Mouse (Mus musculus) heart, embryonic 14.5 days (tissue): ENCODE measurements around the gene Pard3b. TPM values are rescaled to one million over a fixed set of nuclear protein-coding genes. Genes with fewer than 3 reads are reported as not detected.

Experiments
- ATAC-seq: fragments of 200-750 bp; cut with Nextera tagmentation; 2 replicates; pipeline ENCODE4 v1.8.0; 2017; ENCODE audit warnings: low read depth, moderate TSS enrichment; ENCODE audit not compliant: insufficient number of reproducible peaks, insufficient read depth, low FRiP score
- H3K27ac ChIP-seq, 2 experiments: fragments of 200-500 bp in 1 of 2; fragments of 300-500 bp in 1 of 2; sonication (generic) in 1 of 2; replicated peaks in 1 of 2; 2 replicates each; pipeline ENCODE4 v1.5.1; 2012 to 2014; ENCODE audit warnings: low read depth in 2 of 2, low read length in 2 of 2, control low read depth in 1 of 2, mild to moderate bottlenecking in 1 of 2, mixed read lengths in 1 of 2; ENCODE audit not compliant: control insufficient read depth in 1 of 2, insufficient read depth in 1 of 2
- H3K27me3 ChIP-seq: fragments of 300-500 bp; sonication (generic); 2 replicates; pipeline ENCODE4 v1.6.1; 2014; ENCODE audit warnings: mild to moderate bottlenecking, low read length, control low read depth; ENCODE audit not compliant: control insufficient read depth, insufficient read depth
- H3K36me3 ChIP-seq: fragments of 300-500 bp; sonication (generic); 2 replicates; pipeline ENCODE4 v1.6.1; 2014; ENCODE audit warnings: mild to moderate bottlenecking, control low read depth, low read length, mixed read lengths; ENCODE audit not compliant: control insufficient read depth, insufficient read depth
- H3K4me1 ChIP-seq, 2 experiments: fragments of 200-500 bp in 1 of 2; fragments of 300-500 bp in 1 of 2; sonication (generic) in 1 of 2; 2 replicates each; pipeline ENCODE4 v1.6.1; 2012 to 2014; ENCODE audit warnings: low read length in 2 of 2, control low read depth in 1 of 2, mixed read lengths in 1 of 2; ENCODE audit not compliant: control insufficient read depth in 2 of 2, insufficient read depth in 2 of 2
- H3K4me2 ChIP-seq: fragments of 300-500 bp; sonication (generic); 2 replicates; pipeline ENCODE4 v1.6.1; 2014; ENCODE audit warnings: mild to moderate bottlenecking, low read length
- H3K4me3 ChIP-seq, 2 experiments: fragments of 200-500 bp in 1 of 2; fragments of 300-500 bp in 1 of 2; sonication (generic) in 1 of 2; 2 replicates each; pipeline ENCODE4 v1.5.1; 2012 to 2014; ENCODE audit warnings: low read length in 2 of 2, mild to moderate bottlenecking in 2 of 2, control low read depth in 1 of 2, low read depth in 1 of 2, moderate library complexity in 1 of 2; ENCODE audit not compliant: control insufficient read depth in 1 of 2, insufficient read depth in 1 of 2
- H3K9ac ChIP-seq: fragments of 300-500 bp; sonication (generic); 2 replicates; pipeline ENCODE4 v1.6.1; 2014; ENCODE audit warnings: mild to moderate bottlenecking, low read length
- H3K9me3 ChIP-seq: fragments of 300-500 bp; sonication (generic); 2 replicates; pipeline ENCODE4 v1.6.1; 2016; ENCODE audit warnings: low read length, control low read depth; ENCODE audit not compliant: control insufficient read depth
- WGBS: fragments of 180-500 bp; shearing (Covaris S2); extraction: QIAGEN DNeasy Blood & Tissue Kit; methylation state at CpG from one replicate; pipeline ENCODE4 v1.1.7; 2014; 5-methylcytosine and 5-hydroxymethylcytosine counted together
- polyA plus RNA-seq: library from polyadenylated mRNA; unstranded; fragments of >200 nt; fragmentation: Nextera tagmentation; extraction: Ambion mirVana; gene quantifications from 2 replicates; pipeline ENCODE4 v1.2.1, GENCODE M21; 2014

The Pard3b gene
- polyA plus RNA-seq, 1 experiment from 2014 or later: 17.1 TPM

DNA sequence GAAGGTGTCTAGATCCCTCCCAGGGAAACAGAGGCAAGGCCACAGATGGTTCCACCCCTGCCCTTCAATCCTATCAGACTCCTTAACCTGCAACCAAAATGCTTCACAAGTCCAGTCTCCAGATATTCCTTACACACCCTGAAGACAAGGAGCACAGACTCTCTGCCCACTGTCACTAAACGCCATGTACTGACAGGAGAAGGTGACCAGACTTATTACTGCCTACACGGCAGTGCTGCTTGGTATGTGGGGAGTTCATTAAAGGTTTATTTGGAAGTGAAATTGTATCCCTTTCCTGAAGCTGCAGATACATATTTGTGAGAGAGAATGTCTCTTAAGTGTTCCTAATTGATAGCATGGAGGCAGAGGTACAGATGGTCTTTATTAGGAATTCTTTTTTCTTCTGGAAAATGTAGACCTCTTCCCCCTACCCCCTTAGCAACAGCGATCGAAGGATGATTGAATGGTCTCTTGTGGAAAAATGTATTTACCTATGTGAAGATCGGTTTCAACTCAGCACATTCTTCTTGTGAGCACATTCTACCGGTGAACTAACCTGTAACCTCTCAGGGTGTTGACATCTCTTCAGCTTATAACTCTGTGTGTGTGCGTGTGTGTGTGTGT is 735.9 kb downstream of the Pard3b start:
- no peak for ATAC-seq
- no peak overlapping the region for H3K27ac ChIP-seq
- peaks cover 4 to 10% of the 10 kb centered on the region in 2 experiments; a peak in 2 of 4 replicates for H3K4me1 ChIP-seq

DNA sequence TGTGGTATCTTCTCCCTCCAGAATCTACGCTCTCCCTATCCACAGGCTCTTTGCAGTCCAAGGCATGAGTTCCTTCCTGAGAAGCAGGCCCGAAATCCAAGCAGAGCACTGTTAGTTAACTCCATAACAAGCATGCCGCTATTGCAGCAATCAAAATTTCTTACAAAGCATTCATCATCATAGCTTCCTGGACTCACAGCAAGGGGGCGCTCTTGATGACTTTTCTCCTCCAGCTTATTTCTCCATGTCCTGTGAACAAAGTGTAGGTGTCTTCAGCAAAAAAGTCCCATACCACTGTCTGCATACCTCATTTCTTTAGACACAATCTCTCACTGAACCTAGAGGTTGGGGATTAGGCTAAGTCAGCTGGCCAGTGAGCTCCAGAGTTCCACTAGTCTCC is 739.7 kb downstream of the Pard3b start:
- no peak overlapping the region for H3K27ac ChIP-seq
- no peak for ATAC-seq
- H3K9ac ChIP-seq: no peak overlapping the region
- H3K4me1 ChIP-seq: peaks cover 11 to 18% of the 10 kb centered on the region in 2 experiments
- no peak overlapping the region for H3K4me3 ChIP-seq
- H3K27me3 ChIP-seq: no peaks in the 10 kb centered on the region
- peaks cover 4% of the 10 kb centered on the region; the same call in 1 of the 2 replicates for H3K9me3 ChIP-seq
- WGBS: 85% methylated on average over 4 of the region's 4 CpGs
- no peak overlapping the region for H3K4me2 ChIP-seq
- no peaks in the 10 kb centered on the region for H3K36me3 ChIP-seq

More for the DNA sequence above, 735.9 kb downstream of the Pard3b start:
- Histone ChIP-seq H3K9me3 (peaks cover 4% of the 10 kb centered on the region; the same call in 1 of the 2 replicates), H3K36me3 (no peaks in the 10 kb centered on the region), H3K9ac (no peak overlapping the region), H3K27me3 (no peaks in the 10 kb centered on the region), H3K4me3 (no peak overlapping the region), H3K4me2 (no peak overlapping the region)
- WGBS: 66% methylated on average over 7 of the region's 7 CpGs

DNA sequence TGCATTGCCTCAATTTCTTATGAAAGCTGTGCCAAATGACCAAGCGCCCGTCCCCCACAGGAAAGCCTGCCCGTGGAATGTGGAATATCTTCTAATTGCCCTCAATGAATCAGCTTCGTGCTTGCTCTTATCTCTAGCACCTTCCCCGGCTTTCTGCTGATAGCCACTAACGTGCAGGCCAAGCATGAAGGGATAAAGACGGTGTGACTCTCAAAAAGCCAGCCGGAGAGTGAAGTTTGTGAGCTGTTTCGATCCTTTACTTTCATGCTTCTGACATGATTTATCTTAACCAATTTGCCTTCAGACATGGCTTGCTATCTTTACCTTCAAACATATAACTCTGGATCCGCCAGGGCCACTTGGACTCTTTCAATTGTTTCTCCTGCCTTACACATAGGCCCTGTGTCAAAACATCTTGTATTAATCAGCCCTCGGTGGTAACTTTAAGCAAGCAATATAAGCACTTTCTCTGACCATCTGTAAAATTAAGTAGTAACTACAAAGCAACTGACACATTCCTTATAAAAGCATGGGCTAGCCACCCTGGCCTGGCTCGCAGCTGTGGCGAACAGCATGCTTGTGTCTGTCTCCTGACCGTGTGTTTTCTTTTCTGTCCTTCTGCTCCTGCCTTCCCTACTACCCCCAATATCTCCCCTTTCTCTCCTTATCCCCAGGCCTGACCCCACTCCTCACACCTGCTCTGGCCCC is 744.3 kb downstream of the Pard3b start:
- ATAC-seq: no peak
- H3K4me1 ChIP-seq: peaks cover 8 to 9% of the 10 kb centered on the region in 2 experiments
- H3K4me2 ChIP-seq: peak overlapping the region; percentile 31; the same call in 1 of the 2 replicates
- WGBS: 15% methylated on average over 14 of the region's 14 CpGs
- H3K4me3 ChIP-seq: no peak overlapping the region
- H3K36me3 ChIP-seq: no peaks in the 10 kb centered on the region
- no peaks in the 10 kb centered on the region for H3K27me3 ChIP-seq
- peaks cover 4% of the 10 kb centered on the region for H3K9me3 ChIP-seq
- H3K27ac ChIP-seq: no peak overlapping the region
- H3K9ac ChIP-seq: no peak overlapping the region

GRCm38 (mm10) chr1:62384241-62384640 is 745.6 kb downstream of the Pard3b start:
- 84% methylated on average over 1 of the region's 1 CpGs for WGBS
- Histone ChIP-seq H3K4me2 (no peak overlapping the region), H3K4me3 (no peak overlapping the region), H3K36me3 (no peaks in the 10 kb centered on the region), H3K9ac (no peak overlapping the region), H3K9me3 (no peaks in the 10 kb centered on the region; the same call in 1 of the 2 replicates), H3K27me3 (no peaks in the 10 kb centered on the region), H3K4me1 (peaks cover 8 to 9% of the 10 kb centered on the region in 2 experiments), H3K27ac (no peak overlapping the region)
- ATAC-seq: no peak

DNA sequence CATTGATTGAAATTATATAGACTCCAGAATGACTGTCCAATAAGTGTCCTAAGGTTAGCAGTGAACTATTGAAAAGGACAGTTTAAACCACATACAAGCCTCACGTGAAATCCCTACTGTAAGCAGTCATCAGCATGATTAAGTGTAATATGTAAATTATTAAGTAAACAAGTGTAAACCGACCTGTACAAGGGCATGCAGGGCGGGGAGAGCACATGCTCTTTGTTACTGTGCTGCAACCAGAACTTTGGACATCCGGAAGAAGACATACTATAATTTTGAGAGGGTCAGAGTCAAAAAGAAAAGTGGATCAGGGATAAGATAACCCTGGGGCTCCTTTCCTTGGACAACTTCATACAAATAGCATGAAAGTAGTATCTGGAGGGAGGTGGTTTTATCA is 749.4 kb downstream of the Pard3b start:
- ATAC-seq: no peak
- no peak overlapping the region for H3K4me3 ChIP-seq
- H3K27ac ChIP-seq: no peak overlapping the region
- no peaks in the 10 kb centered on the region; the same call in 1 of the 2 replicates for H3K9me3 ChIP-seq
- no peak overlapping the region for H3K4me2 ChIP-seq
- no peak overlapping the region for H3K9ac ChIP-seq
- no peaks in the 10 kb centered on the region for H3K27me3 ChIP-seq
- no peaks in the 10 kb centered on the region for H3K36me3 ChIP-seq
- 73% methylated on average over 4 of the region's 4 CpGs for WGBS
- H3K4me1 ChIP-seq: peaks cover 2 to 4% of the 10 kb centered on the region in 2 experiments; a peak in 3 of 4 replicates

DNA sequence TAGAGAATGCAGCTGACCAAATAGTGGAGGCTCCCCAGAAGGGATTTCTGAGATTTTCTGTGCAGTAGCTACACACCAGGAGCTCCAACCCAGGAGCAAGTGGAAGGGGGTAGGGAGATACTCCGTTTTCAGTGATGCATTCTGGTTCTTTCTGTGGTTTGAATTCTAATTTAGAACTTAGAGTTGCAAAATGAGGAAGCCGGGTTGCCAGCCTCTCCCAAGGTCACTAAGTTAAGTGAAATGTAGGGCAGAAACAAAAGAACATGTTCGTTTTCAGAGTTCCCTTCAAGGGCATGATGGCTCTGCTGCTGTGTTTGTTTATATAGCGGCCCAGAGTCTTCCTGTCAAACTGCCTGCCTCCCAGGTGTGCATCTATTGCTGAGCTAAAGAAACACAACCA is 754.2 kb downstream of the Pard3b start:
- Histone ChIP-seq H3K27me3 (no peaks in the 10 kb centered on the region), H3K9me3 (no peaks in the 10 kb centered on the region), H3K4me3 (no peak overlapping the region), H3K27ac (no peak overlapping the region), H3K9ac (no peak overlapping the region), H3K36me3 (no peaks in the 10 kb centered on the region), H3K4me2 (no peak overlapping the region), H3K4me1 (no peaks in the 10 kb centered on the region)
- ATAC-seq: no peak
- WGBS: 58% methylated on average over 4 of the region's 4 CpGs

GRCm38 (mm10) chr1:62394555-62394954 is 755.9 kb downstream of the Pard3b start:
- H3K27me3 ChIP-seq: no peaks in the 10 kb centered on the region
- WGBS: 81% methylated on average over 3 of the region's 3 CpGs

More at GRCm38 (mm10) chr1:62394555-62394954, 755.9 kb downstream of the Pard3b start:
- Histone ChIP-seq H3K4me3 (no peak overlapping the region), H3K4me1 (no peaks in the 10 kb centered on the region), H3K9me3 (no peaks in the 10 kb centered on the region), H3K9ac (no peak overlapping the region), H3K4me2 (no peak overlapping the region), H3K27ac (no peak overlapping the region), H3K36me3 (no peaks in the 10 kb centered on the region)
- no peak for ATAC-seq
